Mouse (Mus musculus) MN1 (cell line): Measurements from ENCODE around the gene Ehhadh.
A peak's percentile ranks its signal among the peaks of the same experiment; 100 is the strongest.
"Not testable (repeated sequence)": the region's sequence is repeated elsewhere in the genome, so short reads cannot be mapped to it uniquely, and the experiment has no call there.

Source experiments
- DNase-seq: peaks from one replicate; pipeline ENCODE4 v3.0.0-alpha.2; 2016; ENCODE audit warnings: low spot score

Ehhadh gene

DNA sequence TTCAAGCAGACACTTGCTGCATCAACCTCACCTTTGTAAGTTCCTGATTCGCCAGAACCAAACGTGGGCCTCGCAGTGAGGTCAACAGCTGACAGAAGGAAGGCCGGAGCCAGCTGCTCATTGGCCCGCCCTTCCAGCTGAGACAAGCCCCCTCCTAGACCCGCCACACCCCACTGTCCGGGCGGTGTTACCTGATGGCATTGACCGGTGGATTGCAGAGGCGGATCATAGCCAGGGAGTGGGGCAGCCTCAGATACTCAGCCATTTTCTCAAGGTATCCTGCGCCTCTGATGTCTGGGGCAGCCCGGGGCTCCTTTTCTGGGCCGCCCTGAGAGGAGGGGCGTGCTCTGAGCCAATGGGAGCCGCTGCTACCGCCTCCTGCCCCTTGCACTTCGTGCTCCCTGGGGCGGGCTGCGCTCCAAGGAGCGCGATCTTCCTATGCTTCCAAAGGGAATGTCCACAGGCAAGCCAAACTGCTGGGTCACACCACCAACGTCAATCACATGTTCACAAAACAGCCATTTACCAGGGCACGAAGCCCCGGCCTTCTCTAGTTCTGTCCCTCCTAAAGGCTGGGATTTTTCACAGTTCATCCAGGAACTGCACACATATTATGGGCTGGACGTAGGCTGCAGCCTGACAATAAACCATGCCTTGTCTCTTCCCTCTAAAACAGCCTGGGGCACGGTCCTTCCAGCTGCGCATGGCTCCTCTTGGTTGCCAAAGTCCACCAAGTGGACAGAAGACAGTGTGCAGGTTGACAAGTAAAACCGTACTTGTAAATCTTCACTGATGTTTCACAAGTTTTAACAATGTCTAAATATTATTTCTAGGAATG is at the start of gene Ehhadh:
Gene Ehhadh, minus strand, starts transcription at position 292 of the 838 bp plus-strand sequence.
- DNase-seq, result peak; percentile 83

GRCm38 (mm10) chr16:21836311-21837072 is 48.9 kb upstream of the Ehhadh start:
- DNase-seq, result peak; percentile 65

- no peak for DNase-seq
Observed at GRCm38 (mm10) chr16:21835584-21835931, 48.0 kb upstream of the Ehhadh start.

DNA sequence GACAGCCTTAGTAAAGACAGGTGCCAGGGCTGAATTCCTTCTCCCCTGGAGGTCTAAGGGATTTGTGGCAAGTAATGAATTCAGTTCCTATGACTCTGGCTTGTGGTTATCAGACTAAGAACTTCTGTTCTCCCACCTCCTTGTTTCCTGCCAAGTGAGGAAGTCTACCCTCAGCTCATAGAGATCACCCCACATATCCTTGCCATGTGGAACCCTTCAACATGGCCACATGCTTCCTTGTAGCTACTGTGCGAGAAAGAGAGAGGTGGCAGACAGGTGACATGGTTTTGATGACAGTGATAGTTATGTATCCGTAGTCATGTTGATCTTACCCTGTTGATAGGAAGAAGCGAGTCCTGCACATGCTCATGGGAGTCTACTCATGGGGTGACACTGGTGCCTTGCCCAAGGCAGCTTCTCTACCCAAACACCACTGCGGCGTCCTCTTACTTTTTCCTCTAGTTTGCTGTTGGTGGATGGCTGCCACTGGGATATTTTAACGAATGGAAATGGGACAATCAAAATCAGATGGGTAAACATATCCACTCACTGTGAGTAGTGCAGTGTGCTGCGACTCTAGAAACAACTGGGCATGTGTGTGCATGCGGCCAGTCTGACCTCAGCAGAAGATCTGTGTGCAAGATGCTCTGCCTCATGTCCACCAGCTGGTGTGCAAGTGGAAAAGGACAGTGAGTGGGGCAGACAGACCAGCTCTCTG is 47.4 kb upstream of the Ehhadh start:
- no peak for DNase-seq

DNA sequence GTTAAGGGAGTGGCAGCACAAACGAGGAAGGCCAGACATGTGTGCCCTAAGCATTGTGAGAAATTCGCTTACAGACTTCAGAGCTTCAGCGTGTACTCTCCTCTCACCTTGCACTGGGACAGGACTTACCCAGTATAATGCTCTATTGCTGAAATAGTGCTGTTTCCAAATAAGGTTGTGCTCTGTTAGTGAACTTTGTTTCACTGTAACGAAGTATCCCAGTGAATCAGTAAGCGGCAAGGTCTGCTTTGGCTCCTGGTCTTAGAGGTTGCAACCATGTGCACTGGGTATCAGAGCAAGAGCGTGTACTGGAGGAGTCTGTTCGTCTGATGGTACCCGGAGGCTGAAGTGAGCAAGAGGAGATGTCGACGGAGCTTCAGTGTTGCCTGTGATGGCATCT is 46.4 kb upstream of the Ehhadh start:
- DNase-seq, result no peak

- no peak for DNase-seq
Observed at GRCm38 (mm10) chr16:21833469-21833868, 45.9 kb upstream of the Ehhadh start.

DNA sequence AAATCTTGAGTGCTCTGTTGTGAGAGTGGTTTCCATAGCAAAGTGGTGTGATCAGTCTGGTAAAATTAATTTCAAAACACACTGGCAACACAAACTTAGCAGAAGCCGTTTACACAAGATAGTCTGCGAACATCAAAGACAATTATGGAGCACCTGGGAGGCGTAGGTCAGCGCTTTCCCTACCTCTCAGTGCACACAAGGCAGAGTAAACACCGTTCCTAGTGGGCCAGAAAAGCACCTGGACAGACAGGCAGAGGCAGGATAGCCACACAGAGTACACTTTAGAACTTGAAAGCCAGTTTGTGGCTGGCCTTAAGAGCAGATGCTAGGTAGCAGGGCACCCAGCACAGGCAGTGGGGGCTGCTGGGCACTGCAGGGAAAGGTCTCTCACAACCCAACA is 44.2 kb upstream of the Ehhadh start:
- no peak for DNase-seq

DNA sequence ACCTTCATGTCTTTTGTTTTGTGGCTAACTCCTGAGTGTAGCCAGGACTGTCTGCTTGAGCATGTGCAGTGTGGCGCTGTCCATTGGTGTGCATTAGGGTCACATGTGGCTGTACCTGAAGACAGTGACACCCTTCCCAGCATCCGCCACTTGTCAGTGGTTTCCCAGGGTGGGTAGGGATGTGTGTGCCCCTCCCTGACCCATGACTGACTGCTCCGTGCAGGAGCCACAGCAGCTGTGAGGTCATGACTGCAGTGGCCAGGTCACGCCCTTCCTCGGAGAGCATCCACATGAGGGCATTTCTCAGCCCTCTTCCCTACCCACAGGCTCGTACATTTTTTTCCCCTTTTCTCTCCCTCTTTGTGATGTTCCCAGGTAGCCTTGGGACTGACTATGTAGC is 43.2 kb upstream of the Ehhadh start:
- DNase-seq, result no peak

GRCm38 (mm10) chr16:21829711-21830110 is 42.1 kb upstream of the Ehhadh start:
- peak; percentile 44 for DNase-seq

- DNase-seq, result no peak
Observed at GRCm38 (mm10) chr16:21827581-21827980, 40.0 kb upstream of the Ehhadh start.

DNA sequence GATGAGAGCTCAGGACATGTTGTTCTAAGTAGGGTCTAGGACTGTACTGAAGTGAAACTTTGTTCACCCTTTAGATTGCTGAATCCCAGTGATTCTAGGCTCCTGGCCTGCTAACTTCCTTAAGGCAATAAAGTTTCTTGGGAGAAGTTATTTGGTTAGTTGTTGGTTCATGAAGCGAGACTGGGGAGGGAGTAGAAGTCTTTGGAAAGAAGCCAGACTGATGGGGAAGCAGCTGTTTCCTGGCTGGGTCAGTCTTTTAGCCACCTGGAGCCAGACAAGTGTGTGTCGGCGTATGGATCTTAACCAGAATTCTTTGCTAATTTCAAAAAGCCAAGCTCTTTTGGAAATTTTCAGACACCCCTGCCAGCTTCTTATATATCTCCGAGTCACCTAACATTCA is 39.5 kb upstream of the Ehhadh start:
- DNase-seq, result no peak

GRCm38 (mm10) chr16:21825612-21826031 is 38.0 kb upstream of the Ehhadh start:
- DNase-seq, result no peak

DNA sequence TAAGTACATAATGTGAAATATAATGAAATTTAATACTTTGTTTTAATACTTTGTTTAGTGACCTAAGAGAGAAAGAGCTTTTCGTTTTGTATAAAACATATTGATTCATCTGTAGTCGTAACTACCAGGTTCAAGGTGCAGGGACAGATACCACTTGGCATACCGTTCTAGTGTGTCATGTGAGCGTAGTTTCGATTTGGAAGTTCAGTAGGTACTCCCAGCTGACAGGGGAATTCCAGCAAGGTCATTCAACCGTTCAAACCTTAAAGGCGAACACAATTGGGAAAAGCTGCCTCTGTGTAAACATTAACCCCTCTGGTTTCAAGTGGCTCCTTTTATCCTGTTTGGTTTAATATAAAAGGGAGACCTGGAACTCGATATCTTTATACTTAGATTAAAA is 31.0 kb upstream of the Ehhadh start:
- DNase-seq, result no peak

DNA sequence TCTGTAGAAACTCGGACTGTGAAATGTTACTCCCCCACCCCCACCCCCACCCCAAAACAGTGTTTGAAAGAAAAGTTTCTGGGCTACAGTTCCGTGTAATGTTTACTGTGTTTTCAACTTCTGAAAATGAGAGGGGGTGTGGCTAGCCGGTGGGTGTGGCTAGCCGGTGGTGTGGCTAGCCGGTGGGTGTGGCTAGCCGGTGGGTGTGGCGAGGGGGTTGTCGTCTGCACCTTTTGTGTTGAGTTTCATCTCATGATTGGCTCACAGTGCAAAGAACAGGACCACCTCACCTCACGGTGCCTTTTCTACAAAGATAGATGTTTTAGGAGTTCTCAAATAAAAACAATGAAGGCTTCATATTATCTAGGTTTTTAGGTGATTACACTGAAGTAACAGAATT is 30.5 kb upstream of the Ehhadh start:
- no peak for DNase-seq

DNA sequence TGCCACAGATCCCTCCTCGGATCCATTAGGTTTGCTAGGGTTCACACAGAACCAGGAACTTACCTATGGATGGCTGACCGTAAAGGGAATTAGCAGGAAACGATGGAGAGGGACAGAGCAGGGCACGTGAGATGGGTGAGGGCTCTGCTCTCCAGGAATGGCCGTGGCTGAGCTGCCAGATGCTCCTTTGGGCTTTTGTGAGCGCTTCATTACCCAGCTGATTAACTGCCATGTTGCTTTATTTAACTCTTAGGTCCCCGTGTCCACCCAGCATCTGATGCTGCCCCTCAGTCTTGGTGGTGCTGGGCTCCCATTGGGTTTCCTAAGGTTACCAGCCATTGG is 28.0 kb upstream of the Ehhadh start:
- no peak for DNase-seq

- DNase-seq, result peak; percentile 52
Observed at GRCm38 (mm10) chr16:21814861-21815668, 27.5 kb upstream of the Ehhadh start.

- DNase-seq, result no peak
Observed at GRCm38 (mm10) chr16:21813164-21813834, 25.7 kb upstream of the Ehhadh start.

DNA sequence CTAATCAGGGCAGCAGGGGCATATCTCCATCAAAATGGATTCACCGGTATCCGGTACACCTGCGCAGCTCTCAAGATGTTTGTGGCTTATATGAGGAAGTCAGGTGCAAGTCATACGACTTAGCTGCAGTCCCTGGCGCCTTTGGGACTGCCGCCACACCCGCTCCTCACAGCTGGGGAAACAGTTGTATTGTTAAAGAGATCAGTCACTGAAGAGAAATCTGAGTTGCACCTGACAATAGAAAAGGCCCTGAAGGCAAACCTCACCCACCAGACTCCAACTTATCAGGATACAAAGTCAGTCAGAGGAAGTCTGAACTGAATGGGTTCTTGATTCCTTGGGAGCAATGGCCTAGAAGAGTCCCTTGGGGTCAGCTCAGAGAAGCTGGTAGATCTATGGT is 20.2 kb upstream of the Ehhadh start:
- DNase-seq, result not testable (repeated sequence)

- DNase-seq, result no peak
Observed at GRCm38 (mm10) chr16:21806892-21807291, 19.3 kb upstream of the Ehhadh start.

GRCm38 (mm10) chr16:21804258-21804657 is 16.7 kb upstream of the Ehhadh start:
- no peak for DNase-seq

- DNase-seq, result no peak
Observed at GRCm38 (mm10) chr16:21795071-21795470, 7.5 kb upstream of the Ehhadh start.

- DNase-seq, result no peak
Observed at GRCm38 (mm10) chr16:21794697-21795045, 7.1 kb upstream of the Ehhadh start.
